Mouse (Mus musculus) cerebellum, postnatal 36 days (tissue): ENCODE measurements at regions not wholly inside any gene's neighbourhood (a gene's known extent, or its start where the extent isn't known, plus 50 kb on each side); places are given as distances from the start of the nearest gene placed in this dataset.
"Not testable (repeated sequence)": the region's sequence is repeated elsewhere in the genome, so short reads cannot be mapped to it uniquely, and the experiment has no call there.

Source experiments
- DNase-seq, 2 experiments: peaks; one replicate each; pipeline ENCODE4 v3.0.0; 2021 to 2022; ENCODE audit warnings: mixed read lengths in 2 of 2

DNA sequence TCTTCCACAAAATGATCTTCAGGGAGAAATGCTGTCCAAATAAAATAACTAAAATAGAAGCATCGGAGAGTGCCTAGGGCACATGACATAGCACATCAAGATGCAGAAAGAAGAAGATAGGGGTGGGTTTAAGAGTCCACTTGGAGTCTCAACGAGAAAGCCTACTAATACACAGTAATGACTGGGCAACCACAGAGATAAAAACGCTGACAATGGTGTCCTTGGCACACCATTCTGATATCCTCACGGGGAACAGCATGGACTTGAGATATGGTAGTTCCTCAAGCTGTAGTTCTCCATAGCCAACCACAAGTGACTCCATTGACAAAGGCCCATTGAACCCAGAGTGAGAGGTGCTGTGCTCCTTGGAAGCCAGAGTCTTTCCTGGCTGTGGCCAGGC, 105.8 kb downstream of the Dad1 start:
- no peak for DNase-seq

DNA sequence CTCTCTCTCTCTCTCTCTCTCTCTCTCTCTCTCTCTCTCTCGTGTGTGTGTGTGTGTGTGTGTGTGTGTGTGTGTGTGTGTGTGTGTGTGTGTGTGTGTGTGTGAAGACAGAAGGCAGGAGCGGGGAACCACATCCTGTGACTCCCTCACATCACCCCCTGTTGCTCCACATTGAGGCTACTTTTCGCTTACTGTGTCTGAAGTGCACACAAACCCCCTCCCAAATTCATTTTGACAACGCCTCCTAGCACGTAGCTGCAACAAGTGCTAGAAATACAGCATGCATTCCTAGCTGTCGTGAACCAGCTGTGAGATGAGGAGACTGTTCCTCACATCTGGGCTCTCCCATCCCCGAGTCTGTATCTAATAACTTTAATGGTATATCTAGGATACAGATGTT, 106.4 kb downstream of the Dad1 start:
- no peak for DNase-seq

DNA sequence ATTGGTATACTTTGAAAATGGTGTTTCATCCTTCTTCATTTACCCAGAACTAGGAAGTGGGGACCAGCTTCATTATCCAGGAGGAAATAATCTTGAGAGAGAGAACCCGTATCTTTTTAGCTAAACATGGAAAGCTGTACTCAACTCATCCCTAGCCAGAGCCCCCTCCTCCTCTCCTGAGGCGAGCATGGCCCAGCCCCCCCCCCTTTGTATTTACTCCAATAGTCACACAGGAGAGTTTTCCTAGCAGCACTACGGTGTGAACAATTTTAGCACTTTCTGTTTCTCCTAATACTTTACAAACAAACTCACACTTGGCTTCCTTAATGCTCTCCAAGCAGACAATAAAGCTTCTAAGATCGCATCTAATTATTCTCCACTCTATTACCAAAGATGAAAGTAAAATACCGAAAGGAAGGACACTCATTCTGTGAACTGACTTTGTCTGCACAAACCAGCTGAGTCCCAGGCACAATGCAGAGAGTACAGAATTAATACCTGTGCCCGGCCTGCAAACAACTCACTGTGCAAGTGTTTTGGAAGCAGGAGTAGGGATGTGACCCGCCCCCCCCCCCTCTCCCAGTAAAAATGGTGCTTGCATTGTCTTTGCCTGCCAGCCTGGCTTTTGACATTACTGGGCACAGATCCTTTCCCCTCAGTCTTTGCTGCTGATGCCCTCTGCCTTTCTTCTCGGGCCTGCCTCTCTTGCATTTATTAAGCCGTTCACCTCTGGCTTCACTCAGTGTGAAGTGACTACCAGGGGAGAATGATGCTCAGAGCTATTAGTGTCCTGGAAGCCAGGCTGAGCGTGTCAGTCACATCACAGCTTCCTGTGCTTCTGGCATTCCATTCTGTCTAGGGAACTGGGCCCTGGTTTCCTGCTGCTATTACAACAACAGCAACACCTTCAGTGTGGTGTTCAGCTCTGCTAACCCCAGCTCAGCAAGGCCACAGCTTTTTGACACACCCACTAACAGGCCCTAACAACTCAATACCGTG, 107.9 kb downstream of the Dad1 start:
- no peak for DNase-seq

DNA sequence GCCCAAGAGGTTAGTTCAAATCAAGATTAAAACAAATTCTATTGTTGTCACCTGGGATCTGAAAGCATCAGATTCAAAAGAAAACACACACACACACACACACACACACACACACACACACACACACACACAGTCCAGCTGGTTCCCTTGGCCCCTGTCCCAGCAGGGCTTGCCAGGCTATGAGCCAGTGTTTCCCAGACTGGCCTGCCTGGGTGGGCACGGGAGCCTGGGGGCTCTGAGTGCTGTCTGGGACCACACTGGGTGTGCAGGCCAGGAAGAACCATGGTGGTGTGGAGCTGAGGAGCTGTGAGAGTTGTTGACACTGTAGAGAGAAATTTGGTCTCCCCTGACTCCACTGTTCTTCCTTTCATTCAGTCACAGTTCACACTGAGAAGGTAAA, 110.1 kb downstream of the Dad1 start:
- DNase-seq, result peak; percentile 22

DNA sequence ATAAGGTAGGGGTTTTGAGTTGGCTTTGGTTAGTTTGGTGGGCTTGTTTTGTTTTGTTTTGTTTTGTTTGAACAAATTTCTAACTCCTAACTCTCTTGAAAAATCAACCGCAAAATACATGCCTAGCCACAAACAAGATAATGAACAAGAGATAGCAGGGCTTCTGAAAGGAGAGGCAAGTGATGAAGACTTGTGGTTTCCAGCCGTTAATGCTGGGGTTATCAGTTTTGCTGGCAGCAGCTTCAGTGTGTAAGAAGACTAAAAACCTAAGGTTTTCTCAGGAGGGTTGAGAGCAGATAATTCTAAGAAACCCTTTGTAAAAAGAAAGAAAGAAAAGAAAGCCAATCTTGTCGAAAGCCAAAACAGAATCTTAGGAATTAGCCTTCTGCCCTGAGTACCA, 115.6 kb downstream of the Dad1 start:
- no peak for DNase-seq

DNA sequence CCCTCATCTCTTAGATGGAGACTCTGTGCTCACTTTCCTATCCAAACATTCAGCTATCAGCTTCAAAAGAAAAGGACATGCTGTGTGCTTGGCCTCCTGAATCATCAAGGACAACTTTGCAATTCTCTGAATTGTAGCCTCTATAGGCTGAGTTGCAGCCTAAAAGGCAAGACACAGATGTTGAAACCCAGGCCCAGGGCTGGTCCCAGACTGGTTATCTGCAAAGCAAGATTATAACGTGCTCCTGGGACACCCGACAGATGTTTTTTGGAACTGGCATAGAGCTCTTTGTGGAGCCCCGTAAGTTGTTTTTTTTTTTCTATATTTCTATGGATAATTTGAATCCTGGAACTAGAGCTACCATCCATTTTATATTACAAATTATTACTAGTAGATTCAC, 117.4 kb downstream of the Dad1 start:
- no peak for DNase-seq

DNA sequence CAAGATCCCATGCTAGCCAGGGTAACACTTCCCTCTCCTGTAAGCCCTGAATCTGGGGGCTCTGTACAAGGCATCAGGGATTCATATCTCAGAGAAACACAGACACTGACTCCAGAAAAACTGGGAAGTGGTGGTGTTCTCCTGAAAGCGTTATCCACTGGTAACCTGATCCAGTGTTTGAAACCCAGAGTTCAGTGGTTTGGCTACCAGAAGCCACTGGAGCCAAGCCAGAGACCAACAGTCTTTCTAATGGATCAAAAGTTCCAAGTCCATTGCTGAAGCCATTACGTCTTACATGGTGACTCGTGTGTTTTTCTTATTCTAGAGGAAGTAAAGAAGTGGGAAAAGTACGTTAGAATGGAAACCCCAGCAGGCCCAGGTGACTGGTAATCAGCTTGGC, 125.6 kb downstream of the Dad1 start:
- no peak for DNase-seq

DNA sequence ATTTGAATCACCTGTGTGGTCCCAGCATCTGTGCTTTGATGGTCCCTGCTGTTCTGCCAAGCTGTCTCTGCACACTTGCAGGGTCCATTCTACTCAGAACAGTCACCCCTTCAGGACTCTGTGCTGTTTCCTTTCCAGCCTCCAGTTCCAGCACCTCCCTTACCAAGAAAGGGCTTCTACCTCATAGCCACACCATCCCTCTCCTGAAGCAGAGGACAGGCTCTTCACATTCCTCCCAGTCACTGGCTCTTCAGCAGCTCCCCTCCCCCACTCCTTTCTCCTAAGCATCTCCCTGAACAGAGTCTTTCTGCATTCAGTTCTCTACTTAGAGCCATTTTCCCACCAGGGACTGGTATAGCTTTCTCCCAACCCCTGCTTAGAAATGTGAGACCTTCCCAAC, 128.4 kb downstream of the Dad1 start:
- DNase-seq, result no peak

DNA sequence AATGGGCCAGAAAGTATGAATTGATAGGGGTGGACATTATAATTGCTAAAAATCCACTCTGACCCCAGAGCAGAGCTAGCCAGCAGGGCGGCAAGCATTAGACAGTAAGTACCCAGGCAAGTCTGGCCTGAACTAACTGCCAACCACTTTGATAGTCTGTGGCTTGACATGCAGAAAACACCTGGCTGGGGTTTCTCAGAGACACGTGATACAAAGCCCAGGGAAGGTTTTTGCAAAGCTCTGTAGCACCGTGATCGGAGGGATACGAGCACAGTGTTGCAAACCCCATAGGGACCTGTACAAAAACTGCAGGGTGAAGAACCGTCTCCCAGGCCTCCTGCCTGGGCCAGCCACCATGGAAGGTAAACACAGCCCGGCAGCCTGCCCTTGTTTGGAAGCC, 131.9 kb downstream of the Dad1 start:
- DNase-seq, result no peak

DNA sequence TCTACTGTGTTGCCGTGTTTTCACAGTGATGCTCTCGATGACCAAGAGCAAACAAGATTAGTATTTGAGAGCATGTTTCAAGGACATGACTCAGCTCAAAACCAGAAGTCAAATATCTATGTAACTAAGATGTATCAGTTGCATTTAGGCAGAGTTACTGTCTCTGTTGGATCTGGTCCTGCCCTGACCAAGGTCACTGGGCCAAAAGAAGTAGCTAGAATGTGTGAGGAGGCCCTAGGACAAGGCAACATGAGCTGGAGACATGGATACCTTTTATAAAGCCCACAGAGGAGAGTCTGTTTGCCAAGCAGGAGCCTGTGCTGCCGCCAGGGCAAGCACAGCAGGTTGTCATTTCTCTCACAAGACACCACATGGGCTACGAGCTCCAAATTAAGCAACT, 132.6 kb downstream of the Dad1 start:
- DNase-seq, result no peak

DNA sequence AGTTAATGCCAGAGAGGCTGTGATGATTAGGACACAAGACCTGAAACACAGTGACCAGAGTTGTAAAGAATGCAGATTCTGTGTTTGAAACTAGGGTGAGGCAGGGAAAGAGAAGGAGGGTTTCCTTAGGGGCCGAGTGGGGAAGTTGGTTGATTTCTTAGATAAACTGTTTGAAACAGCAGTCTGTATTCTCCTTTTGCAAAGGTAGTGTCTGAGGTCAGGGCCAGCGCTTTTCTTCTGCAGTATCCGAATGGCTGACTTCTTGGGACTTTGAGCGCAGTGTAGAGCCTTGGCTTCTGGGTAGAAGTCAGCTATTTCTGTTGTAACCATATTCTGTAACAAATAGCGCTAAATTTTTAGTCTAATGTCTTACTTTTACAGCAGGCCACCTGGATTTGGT, 133.7 kb downstream of the Dad1 start:
- no peak for DNase-seq

DNA sequence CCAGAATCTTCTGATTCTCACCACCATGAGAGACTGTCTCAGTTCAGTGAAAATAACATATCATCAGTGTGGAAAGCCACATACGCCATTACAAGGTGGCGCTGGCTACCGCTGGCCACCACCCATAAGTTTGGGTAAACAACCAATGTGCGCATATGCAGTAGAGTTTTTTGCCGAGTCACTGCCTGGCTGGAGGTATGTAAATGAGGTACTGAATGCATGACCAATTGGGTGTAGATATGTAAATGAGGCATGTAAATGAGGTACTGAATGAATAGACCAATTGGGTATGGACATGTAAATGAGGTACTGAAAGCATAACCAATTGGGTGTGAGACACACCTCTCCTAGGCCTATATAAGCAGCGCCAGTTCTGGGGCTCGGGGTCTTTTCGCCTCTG, 136.3 kb downstream of the Dad1 start:
- not testable (repeated sequence) for DNase-seq

DNA sequence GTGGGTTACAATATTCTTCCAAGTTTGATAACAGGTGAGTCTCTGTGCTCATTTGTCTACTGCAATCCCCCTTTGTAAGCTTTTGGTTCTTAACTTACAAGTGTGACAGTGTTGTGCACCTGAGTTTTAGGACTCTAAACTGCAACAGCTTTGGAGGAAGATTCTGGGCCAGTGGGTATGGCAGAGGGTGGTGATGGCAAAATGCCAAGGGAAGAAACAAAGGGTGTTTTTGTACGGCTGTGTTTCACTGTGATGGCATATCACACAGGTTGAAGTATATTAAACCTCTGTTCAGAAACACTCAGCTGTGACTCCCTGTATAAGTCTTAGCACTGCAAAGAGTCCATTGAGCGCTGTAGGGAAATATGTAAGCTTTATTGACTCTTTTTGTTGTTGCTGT, 140.7 kb downstream of the Dad1 start:
- no peak for DNase-seq

DNA sequence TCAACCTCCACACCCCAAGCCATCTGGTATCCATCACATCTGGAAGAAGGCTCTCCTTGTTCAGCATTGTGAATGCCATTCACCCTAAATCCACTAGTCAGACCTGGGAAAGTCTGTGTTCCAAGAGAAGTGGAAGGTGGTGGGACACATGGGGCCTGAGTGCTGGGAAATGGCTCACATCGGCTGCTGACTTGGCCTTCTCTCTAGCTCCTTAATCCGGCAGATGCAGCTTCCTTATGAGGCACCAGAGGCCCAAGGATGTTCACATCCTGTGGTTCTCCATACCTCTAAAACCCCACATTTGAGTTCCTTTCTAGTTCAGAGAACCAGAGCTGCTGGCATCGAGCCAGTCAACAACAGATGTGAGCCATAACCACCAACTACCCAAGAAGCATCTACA, 142.9 kb downstream of the Dad1 start:
- no peak for DNase-seq

DNA sequence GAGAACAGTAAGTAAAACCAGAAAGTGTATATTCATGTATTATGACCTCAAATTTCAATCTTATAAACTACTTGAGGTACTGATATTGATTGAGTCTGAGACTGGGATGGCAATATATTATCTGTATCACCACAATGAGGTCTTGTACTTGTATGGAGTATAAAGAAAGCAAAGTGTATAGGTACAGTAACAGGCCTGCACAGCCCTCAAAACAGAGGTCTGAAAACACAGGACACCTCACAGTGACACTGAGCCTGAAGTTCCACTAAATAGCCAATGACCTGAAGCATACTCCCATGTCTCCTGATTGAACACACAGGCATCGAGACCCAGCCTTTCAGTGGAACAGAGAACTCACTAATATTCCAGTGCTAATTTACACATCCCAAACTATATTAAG, 144.8 kb downstream of the Dad1 start:
- no peak for DNase-seq

DNA sequence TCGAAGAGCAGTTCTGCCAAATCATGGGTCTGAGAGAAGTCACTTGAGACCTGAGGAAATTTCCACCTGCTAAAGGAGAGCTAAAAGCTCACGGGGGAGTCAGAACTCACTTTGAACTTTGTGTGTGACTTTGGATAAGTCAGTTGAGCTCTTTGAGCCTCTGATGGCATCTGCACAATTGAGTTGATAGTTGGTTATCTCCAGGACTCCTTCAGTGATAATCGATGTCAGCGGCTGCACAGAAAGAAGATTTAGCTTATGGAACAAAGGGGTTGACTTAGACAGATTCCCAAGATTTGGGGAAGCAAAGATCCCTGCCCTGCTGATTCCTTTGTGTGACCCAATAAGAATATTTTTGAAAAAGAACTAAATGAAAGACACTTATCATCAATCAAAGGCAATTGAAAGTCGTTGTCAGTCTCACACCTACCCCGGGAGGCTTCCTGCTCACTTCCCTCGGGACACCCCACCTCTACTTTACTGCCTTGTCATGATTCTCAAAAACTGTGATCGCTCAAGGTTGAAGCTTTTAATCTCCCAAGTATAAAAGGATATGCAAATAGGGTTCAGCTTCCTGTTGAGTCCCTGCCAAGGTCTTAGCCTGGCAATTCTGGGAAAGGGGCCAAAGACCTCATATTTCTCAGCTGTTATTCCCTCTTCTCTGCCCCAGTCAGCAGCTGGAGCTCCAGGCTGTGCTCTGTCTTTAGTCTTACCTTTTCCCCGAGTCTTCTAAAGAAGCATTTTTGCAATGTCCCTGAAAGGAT, 145.4 kb downstream of the Dad1 start:
- DNase-seq, result no peak

DNA sequence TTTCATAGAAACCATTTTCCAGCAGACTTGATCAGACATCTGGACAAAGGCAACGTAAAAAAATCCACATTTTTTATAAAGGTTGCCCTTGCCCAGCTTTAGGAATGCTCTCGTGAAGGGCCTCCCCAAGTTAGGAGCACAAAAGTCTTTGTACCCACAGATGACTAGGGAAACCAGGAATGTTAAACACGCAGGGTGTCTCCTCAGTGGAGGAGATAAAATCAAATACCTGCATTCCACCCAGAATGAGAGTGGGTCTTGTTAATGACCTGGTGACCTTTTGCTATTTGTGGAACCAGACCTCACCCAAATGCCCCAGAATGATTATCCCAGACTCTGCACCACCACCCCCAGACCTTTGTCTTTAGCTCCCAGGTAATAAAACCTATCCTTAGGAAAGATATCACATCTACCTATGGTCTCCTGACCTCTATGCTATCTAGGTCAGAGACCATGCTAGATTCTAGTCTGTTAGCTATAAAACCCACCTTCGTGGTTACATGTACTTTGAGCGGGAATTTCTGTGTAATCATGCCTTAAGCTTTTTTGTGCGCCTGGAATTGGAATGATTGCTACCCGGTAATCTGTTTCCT, 146.6 kb downstream of the Dad1 start:
- no peak for DNase-seq

DNA sequence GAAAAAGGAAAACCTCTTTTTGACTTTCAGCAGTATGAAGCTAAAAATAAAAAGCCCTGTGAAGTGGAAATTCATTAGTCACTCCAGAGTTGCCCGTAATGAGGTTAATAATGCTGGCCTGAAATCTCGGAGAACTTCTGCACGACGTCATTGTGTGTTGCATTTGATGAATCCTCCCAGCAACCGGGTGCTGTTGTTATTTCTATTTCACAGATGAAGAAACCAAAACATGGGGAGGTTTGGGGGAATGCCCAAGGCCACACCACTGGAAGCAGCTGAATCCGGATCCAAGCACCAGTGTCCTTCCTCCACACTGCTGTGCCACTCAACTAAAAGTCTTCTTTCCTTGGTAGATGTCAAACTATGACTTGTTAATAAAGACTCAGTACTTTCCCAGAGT, 149.7 kb downstream of the Dad1 start:
- DNase-seq, result no peak

DNA sequence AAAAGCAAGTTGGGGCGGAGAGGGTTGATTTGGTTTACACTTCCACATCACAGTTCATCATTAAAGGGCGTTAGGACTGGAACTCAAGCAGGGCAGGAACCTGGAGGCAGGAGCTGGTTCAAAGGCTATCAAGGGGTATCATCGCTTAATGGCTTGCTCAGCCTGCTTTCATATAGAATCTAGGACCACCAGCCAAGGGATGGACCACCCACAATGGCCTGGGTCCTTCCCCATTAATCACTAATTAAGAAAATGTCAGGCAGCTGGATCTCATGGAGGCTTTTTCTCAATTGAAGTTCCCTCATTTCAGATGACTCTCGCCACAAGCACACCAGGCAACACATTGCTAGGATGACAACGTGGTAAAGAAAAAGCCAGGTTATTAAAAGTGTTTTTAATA, 150.4 kb downstream of the Dad1 start:
- DNase-seq, result no peak

DNA sequence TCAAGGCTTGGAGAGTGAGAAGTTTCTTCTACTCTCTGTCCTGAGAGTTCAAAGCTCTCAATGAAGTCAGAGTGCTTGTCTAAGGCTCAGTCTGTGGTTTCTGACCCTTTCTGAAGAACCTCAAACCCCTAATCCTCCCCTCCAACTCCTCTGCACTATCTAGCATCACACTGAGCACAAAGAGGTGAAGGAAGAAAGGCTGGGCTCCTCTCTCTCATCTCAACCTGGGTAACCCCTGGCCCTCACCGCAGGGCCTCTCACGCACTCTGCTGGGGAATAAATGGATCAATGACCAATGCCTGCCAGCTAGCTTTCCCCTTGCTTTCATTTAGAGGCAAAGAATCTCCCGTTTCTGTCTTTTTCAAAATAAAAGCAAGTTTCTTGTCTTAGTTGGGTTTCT, 150.8 kb downstream of the Dad1 start:
- DNase-seq, result no peak

DNA sequence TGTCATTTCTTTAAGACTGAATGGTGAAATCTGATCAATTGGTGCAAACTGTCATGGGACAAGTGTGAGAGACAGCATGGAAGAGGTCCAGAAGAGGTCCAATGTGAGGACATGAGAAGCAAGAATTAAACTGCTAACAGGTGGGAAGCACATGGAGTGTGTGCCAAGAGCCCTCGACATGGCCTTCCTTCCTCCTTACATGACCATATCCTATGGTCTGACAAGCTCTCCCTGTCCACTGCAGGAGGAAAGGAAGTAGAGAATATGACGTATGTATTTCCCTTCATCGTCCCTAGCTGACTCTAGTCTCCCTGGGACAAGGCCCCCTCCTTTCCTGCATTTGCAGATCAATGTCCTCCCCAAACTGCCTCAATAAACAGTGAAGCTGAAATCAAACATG, 152.1 kb downstream of the Dad1 start:
- DNase-seq, result no peak

DNA sequence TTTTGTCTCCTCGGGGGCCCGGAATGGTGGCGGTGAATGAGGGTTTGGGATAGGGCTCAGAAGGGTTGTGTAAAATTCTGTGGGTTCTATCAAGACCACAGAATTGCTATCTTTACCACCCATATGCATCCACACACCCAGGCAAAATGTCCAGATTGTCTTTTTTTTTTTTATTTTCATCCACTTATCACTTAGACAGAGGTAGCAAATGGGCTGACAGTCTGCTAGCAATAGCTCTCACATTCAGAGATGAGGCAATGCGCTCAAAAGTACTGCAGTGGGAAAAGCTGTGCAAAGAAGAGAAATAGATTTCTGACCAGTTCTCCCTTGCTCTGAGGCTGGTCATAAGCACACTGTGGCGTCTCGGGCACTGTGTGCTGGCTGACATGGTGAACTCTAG, 154.5 kb downstream of the Dad1 start:
- DNase-seq, result no peak

DNA sequence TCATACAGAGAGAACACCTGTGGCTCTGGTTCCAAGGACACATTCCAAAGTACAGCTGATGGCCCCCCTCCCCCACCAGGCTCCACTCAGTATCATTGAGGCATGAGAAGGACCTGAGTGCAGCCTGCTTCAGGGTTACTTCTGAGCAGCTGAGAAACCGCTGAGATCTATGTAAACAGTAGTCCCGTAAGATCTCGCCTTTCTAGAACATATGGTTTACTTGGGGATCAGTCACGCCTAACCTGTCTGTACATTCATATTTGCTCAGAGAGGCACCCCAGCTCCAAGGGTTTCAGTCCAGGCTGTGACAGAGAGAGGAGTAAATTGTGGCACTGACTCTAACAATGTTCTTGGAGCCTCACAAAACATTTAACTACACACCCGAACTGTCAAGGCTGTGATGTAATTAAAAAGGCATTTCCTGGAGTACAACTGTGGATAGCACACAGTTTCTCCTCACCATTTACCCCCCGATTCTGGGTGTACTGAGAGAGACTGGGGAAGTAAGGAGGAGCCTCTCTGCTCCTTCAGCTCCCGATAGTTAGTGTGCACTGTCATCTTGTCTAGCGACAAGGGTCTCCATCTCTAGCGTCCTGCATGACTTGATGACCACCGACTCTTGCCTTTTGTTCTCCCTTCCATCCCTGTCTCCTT, 155.7 kb downstream of the Dad1 start:
- no peak for DNase-seq
